Comparison of ENCODE assay signal across 7 mouse cellular contexts in the genomic region with DNA sequence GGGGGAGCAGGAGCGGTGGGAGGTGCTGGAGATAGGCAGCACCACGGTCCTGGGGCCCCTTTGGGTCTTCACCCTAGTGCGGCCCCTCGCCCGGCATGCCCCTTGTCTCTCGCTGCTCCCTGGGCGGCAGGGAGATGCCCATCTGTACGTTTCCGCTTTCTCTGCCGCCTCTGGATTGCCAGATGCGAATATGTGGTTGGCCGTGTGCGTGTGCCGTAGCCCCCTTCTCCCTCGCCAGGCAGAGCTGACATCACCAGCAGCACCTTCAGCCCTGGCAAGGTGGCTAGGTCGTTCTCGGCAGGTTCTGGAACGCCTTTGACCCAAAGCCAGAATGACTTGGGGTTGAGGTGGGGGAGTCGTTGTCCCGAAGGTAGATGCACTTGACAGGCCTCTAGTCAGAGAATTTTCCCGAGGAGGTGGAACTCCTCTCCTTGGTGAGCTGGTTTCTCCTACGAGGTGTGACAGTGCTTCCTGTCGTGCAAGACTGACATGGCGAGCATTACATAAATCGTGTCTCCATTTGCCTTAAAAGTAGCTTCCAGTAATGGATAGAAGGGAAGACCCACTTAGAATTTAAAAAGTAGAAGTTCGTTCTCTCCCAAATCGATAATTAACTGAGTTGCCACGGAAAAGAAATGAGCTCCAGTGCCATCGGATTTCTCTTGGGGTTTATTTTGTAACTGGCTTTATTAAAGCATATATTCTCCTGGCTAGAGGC. TPM values are rescaled to one million over a fixed set of nuclear protein-coding genes. Genes with fewer than 3 reads are reported as not detected.
A peak's percentile ranks its signal among the peaks of the same experiment; 100 is the strongest.
DNase-seq lines count a peak whose midpoint lies in the region; ATAC-seq and TF ChIP-seq lines count a peak whose summit lies in the region.

No protein-coding gene starts in this region.

- H3K36me3 ChIP-seq in lung, embryonic 14.5 days (ENCODE audit: insufficient read depth): peaks cover 36% of the 10 kb centered on the region
- peaks cover 31% of the 10 kb centered on the region for H3K36me3 ChIP-seq in hindbrain, embryonic 13.5 days
- H3K36me3 ChIP-seq in midbrain, embryonic 10.5 days: peaks cover 36% of the 10 kb centered on the region

- no peaks in the 10 kb centered on the region for H3K27me3 ChIP-seq in lung, embryonic 14.5 days (ENCODE audit: insufficient read depth, low read length)
- H3K27me3 ChIP-seq in hindbrain, embryonic 13.5 days: peaks cover under 1% of the 10 kb centered on the region; the same call in 1 of the 2 replicates
- H3K27me3 ChIP-seq in midbrain, embryonic 10.5 days (ENCODE audit: low read depth, poor library complexity, severe bottlenecking): no peaks in the 10 kb centered on the region; the same call in 1 of the 2 replicates

- 6% methylated on average over 29 of the region's 29 CpGs for WGBS in lung, embryonic 14.5 days
- WGBS in hindbrain, embryonic 13.5 days: 5% methylated on average over 29 of the region's 29 CpGs
- 10% methylated on average over 29 of the region's 29 CpGs for WGBS in midbrain, embryonic 10.5 days

- no peak for TF ChIP-seq CTCF in lung, embryonic 14.5 days (IDR thresholded peaks at IDR 0.05; ENCODE audit: low read depth)

- H3K4me2 ChIP-seq in lung, embryonic 14.5 days: peak overlapping the region; percentile 89
- peak overlapping the region; percentile 92 for H3K4me2 ChIP-seq in hindbrain, embryonic 13.5 days

- peak; percentile 53 for DNase-seq in lung, embryonic 14.5 days
- no peak for DNase-seq in lung, postnatal 4 days
- peak; percentile 69 for DNase-seq in R1 (ENCODE audit: low read depth, low spot score)
- DNase-seq in embryo, embryonic 10.5 days (ENCODE audit: low spot score): peak; percentile 61
- peak; percentile 64 for DNase-seq in midbrain, embryonic 10.5 days (ENCODE audit: low spot score)
- no peak for DNase-seq in frontal cortex, postnatal 10 days (ENCODE audit: low spot score in 2 of 2)

- peak overlapping the region; percentile 98 for H3K4me3 ChIP-seq in lung, embryonic 14.5 days (ENCODE audit: low read depth, low read length)
- peak overlapping the region; percentile 99 for H3K4me3 ChIP-seq in hindbrain, embryonic 13.5 days
- peak overlapping the region; percentile 100 for H3K4me3 ChIP-seq in midbrain, embryonic 10.5 days

- H3K27ac ChIP-seq in lung, embryonic 14.5 days (ENCODE audit: low read depth): peak overlapping the region; percentile 89
- peak overlapping the region; percentile 93 for H3K27ac ChIP-seq in hindbrain, embryonic 13.5 days
- H3K27ac ChIP-seq in midbrain, embryonic 10.5 days (replicated peaks): peak overlapping the region; percentile 94

- peak overlapping the region; percentile 91 for H3K9ac ChIP-seq in lung, embryonic 14.5 days
- peak overlapping the region; percentile 98 for H3K9ac ChIP-seq in hindbrain, embryonic 13.5 days

- 0 out of 2 replicates have a peak, but pooled peaks cover 4% of the 10 kb centered on the region for H3K4me1 ChIP-seq in lung, embryonic 14.5 days (ENCODE audit: insufficient read depth)
- peaks cover 40% of the 10 kb centered on the region for H3K4me1 ChIP-seq in hindbrain, embryonic 13.5 days (replicated peaks)
- peaks cover 32% of the 10 kb centered on the region for H3K4me1 ChIP-seq in midbrain, embryonic 10.5 days

- H3K9me3 ChIP-seq in lung, embryonic 14.5 days (ENCODE audit: low read depth, low read length): no peaks in the 10 kb centered on the region
- H3K9me3 ChIP-seq in hindbrain, embryonic 13.5 days: no peaks in the 10 kb centered on the region
- H3K9me3 ChIP-seq in midbrain, embryonic 10.5 days (replicated peaks): no peaks in the 10 kb centered on the region

- peak; percentile 11 for ATAC-seq in lung, embryonic 14.5 days (ENCODE audit: insufficient read depth)
- peak; percentile 22; the same call in 1 of the 2 replicates for ATAC-seq in hindbrain, embryonic 13.5 days (ENCODE audit: low FRiP score)

RNA-seq across cellular contexts. Expression of a gene that starts 1.6 kb away (rescaled TPM):
- 1,610 and 1,758 TPM in 2 replicates for polyA plus RNA-seq in lung, embryonic 14.5 days (2014; fragmentation: Nextera tagmentation; extraction: Ambion mirVana)
- 2,269 and 2,272 TPM in 2 replicates for polyA plus RNA-seq in hindbrain, embryonic 13.5 days (2015; fragmentation: Nextera tagmentation; extraction: Ambion mirVana)
- 1,473 and 1,491 TPM in 2 replicates for polyA plus RNA-seq in midbrain, embryonic 10.5 days (2016; fragmentation: Nextera tagmentation; extraction: Ambion mirVana)

RNA-seq across cellular contexts. Expression of a gene that starts 41.4 kb away (rescaled TPM):
- polyA plus RNA-seq in lung, embryonic 14.5 days (2014; fragmentation: Nextera tagmentation; extraction: Ambion mirVana): 14.5 and 16.7 TPM in 2 replicates
- 14.4 and 14.9 TPM in 2 replicates for polyA plus RNA-seq in hindbrain, embryonic 13.5 days (2015; fragmentation: Nextera tagmentation; extraction: Ambion mirVana)
- polyA plus RNA-seq in midbrain, embryonic 10.5 days (2016; fragmentation: Nextera tagmentation; extraction: Ambion mirVana): 14.1 and 15.1 TPM in 2 replicates

Comparison
In these comparisons a context has a peak if more than half of its experiments do, and no peak if none do; other contexts are left out.
1. DNase-seq: peak in lung, embryonic 14.5 days (single experiment), R1 (single experiment), embryo, embryonic 10.5 days (single experiment) and midbrain, embryonic 10.5 days (single experiment); none in lung, postnatal 4 days (0 of 2) and frontal cortex, postnatal 10 days (0 of 2).
2. Peak in every context shown above with its lines, with median percentiles within 50 percentile points of each other: H3K27ac ChIP-seq and H3K4me3 ChIP-seq.